Mouse (Mus musculus): ENCODE results near the gene Arhgdia.

Gene Arhgdia

GRCm38 (mm10) chr11:120581490-120582267 lies at the start of gene Arhgdia:
Gene Arhgdia, minus strand, starts transcription at chr11:120581624.
- DNase-seq (ENCODE audit: low spot score), result peak; percentile 65

DNA sequence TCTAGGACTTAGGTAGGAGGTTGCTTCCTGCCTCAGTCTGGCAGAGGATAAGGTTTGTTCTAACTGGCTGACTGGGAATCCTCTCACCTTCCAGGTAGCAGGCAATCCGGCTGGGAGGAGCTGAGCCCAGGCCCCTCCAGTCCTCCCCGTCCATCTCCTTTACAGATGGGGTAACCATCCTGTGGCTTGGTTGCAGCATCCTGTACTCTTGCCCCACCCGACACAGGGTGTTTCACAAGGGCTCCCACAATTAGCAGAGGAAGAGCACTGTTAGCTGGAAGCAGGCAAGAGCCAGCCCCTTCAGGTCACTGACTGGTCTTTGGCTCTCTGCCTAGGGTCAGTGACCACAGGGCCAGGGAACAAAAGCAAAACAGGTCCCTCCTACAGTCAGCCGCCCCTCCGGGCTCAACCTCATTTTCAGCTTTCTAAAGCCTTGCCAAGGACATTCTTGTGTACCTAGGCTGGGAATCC lies 49.0 kb upstream of the Arhgdia start:
- DNase-seq (ENCODE audit: low spot score), result no peak

DNA sequence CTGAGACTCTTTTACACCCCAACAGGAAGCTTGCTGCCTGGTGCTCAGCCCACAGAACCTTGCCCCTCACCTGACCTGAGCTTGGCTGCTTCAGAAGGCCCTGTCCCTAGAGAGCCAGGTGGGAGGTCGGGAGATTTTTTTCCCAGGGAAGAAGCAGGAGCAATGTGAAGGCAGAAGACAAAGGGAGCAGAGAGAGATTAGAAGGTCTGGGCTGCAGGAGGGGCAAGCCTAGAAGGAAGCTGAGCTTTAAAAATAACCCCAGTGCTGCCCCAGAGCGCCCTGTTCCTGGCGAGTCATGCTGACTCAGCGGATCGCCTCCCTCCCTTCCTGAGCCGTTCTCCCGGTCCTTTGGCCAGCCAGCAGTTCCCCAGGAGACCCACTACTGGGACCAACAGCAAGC lies 48.5 kb upstream of the Arhgdia start:
- DNase-seq (ENCODE audit: low spot score), result no peak

DNA sequence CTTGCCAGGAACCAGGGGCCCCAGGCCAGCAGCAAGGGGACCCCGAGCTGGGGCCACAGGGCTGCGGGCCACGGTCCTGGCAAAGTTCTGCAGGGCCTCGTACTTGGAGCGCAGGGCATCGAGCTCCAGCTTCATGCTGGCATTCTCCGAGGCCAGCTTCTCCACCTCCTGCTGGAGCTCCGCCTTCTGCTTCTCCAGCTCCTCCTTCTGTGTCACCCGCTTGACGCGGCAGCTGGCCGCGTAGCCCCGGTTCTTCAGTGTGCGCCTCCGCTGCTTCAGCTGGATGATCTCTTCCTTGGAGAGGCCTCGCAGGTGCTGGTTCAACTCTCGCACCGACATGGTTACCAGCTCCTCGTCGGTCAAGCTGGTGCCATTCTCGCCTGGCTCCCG lies 47.9 kb upstream of the Arhgdia start:
- no peak for DNase-seq (ENCODE audit: low spot score)

DNA sequence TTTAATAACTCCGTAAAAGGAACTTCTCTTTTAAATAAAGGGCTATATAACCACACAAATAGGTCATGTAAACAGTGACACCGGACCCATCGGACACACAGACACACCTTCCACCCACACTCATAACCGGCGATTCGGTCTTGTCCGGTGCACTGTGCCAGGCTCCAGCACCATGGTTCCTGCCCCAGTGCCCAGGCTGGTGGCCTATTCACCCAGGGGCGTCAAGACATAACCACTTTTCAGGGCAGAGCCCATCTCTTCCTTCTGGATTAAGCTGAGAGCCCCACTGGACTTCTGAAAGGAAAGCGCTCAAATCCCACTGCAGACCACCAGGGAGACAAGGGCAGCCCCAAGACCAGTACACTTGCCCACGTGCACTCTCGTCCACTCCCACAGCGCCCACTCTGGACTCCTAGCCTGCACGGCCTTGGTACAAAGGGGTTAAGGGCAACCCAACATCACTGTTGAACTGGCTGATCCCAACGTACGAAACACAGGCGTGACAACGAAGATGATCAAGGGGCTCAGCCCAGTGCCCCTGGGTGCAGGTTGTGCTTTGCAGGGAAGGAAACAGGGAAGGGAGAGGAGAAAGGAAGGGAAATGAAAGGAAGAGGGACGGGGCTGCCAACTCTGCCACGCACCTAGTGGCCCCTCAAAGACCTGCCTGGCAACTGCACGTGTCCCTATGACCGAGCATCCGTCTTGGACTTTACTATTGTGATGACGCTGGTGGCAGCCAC lies 47.3 kb upstream of the Arhgdia start:
- DNase-seq (ENCODE audit: low spot score), result no peak

GRCm38 (mm10) chr11:120627468-120628300 lies 46.3 kb upstream of the Arhgdia start:
- no peak for DNase-seq (ENCODE audit: low spot score)

DNA sequence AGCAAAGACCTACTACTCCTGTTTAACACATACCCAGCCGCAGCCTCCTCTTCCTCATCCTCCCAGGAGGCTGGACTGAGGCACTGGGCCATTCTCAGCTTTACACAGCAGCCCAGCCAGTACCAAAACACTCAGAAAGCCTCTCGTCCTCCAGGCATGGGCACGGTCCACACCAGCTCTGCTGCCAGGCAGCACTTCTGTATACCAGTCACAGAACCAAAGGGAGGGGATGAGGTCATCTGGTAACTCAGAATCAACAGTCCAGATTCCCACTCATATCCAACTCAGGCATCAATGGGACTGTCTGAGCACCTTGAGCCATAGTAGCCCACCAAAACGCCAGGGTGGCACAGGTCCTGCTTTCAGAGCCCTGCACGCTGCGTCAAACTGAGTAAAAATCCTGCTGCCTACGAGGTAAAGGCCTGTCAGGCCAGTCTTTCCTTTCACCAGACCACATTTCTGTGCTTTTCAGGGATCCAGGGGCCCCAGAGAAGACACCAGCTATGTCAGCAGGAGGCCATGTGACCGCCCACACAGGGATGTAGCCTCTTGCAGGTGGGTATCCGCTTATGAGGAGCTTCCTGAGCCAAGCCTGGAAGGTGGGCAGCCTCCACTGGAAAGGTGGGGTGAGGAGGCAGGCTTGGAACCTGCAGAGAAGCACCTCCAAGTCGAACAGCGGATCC lies 45.5 kb upstream of the Arhgdia start:
- no peak for DNase-seq (ENCODE audit: low spot score)

DNA sequence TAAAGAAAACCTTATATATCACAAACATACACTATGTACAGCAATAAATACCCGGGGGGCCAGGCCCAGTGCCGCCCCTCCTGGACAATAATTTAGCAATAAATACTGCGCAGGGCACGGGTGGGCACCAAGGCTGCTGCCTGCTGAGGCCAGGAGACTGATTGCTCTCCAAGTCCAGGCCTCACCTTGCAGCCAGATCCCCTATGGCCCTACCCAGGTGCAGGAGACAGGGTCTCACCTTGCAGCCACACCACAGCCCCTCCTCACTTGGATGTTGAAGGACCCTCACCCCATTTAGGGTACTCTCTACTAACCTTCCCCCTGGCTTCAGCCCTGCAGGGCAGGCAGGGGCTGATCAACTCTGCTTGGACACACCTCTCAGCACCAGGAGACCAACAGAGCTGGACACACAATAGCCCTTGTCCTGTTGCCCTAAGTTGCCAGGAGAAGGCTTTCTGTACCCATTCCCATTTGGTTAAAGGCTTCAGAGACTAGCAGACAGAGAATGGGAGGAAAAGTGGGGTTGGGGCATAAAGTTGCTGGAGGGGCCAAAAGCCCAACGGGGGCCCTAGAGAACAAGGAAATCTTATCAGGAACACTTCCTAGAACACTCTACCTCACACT lies 43.8 kb upstream of the Arhgdia start, which contains the start of gene Sirt7:
TSS of gene Sirt7 (minus strand) at position 89 of the 624 bp plus-strand sequence.
- DNase-seq (ENCODE audit: low spot score), result no peak

GRCm38 (mm10) chr11:120624680-120625111 lies 43.3 kb upstream of the Arhgdia start:
- peak; percentile 49 for DNase-seq (ENCODE audit: low spot score)

GRCm38 (mm10) chr11:120623961-120624679 lies 42.7 kb upstream of the Arhgdia start:
- DNase-seq (ENCODE audit: low spot score), result no peak

DNA sequence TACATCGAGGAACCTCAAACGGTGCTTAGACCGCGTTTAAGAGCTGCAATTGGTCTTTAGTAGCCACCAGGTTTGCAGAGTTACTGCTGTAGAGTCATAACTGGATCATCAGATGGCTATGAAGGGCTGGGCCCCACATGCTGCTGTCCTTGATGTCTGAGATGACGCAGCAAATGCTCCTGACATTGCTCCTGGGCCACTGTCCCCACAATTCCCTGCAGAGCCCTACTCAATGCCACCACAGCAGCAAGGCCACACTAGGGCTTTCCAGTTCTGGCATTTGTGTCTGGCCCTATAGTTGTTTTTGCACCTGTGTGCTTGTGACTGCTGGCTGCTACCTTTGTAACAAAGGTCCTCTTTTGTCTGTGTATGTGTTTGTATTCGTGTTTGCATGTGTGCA lies 41.4 kb upstream of the Arhgdia start:
- DNase-seq (ENCODE audit: low spot score), result no peak

GRCm38 (mm10) chr11:120620195-120620594 lies 38.8 kb upstream of the Arhgdia start:
- DNase-seq (ENCODE audit: low spot score), result no peak

DNA sequence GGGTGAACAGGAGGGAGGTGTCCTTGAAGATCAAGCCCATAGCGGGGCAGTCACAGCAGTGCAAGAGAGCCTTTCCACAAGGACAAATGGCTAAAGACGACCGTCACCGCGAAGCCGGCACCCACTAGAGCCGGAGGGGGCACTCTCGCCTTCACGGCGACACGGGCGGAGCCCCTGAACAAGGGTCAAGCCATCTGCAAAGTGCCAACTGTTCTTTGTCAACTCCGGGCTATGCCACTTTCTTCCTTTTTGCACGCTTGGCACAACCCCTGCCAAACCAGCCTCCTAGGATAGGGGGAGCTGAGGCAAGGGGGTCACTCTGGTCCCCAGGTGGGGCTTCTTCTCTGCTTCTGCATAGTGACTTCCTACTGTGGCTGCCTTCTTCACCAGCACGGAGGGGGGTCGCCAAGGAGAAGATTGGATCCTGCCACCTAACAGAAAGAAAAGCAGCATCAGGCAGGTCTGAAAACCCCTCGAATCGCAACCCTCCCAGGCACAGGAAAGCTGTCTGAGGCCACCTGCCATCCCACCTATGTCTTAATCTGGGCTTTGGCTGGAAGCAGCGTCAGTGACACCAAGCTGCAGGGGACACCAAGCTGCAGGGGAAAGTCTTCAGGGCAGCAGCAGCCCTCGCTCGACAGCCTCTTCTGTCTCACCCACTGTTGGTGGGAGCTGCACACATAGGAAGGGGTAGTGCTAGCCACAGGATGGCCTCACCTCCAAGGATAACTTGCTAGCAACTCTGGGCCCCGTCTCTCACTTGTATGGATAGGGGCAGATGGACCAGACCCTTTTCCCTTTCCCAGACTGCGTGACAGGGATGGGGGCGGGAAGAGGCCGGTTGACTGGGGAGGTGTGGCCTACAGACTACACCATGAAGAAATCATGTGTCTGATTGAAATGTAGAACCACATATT lies 37.5 kb upstream of the Arhgdia start:
- DNase-seq (ENCODE audit: low spot score), result no peak

DNA sequence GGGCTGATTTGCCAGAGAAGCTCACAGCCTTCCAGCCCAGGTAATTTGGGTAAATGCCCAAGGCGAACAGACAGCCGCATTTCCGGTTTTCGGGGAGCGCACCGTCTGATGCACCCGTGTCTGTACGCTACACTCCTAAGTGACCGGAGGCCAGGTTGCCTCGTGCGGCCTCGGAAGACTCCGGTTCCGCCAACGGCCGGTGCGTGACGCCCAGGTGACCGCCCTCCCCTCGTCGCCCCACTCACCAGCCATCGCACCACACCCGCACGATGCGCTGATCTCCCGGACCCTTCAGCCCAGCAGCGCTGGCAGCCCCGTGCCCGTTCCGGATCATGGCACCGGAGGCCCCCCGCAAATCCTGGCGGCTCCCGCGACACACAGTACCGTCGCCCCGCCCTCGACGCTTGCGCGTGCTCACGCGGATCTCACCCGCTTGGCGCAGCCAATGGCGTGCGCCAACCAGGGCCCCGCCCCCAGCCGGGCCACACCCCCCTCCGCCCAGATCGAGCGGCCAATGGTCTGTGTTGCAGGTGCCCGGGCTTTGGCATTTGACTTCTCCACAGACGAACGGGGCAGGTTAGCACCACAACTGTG lies 36.2 kb upstream of the Arhgdia start, which contains the start of gene Pcyt2:
TSS of gene Pcyt2 (minus strand) at position 418 of the 594 bp plus-strand sequence.
- DNase-seq (ENCODE audit: low spot score), result peak; percentile 69

GRCm38 (mm10) chr11:120616617-120617294 lies 35.3 kb upstream of the Arhgdia start:
- no peak for DNase-seq (ENCODE audit: low spot score)

DNA sequence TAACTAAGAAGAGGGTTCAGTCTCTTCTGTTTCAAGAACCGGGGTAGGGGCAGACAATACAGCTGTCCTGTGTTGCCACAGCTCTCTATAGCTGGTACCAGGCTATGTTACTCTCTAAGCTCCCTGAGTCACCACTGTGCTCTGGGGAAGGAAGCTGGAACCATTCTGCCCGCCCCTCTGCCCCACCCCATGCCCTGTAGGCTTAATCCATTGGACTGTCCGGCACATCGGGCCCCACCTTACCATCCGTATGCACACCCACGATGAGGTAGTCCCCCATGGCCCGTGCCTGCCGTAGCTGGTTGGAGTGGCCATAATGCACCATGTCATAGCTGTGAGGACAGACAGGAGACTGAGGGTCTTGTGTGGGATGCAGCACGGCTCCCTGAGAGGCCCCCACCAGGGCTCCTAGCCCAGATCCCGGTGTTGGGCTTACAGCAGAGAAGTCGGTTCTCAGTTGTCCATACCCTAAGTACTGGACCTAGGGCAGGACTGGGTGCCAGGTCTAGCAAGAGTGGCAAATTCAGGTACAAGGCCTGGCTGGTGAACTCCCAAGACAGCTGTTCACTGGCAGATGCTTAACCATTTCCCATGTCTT lies 34.3 kb upstream of the Arhgdia start:
- no peak for DNase-seq (ENCODE audit: low spot score)

DNA sequence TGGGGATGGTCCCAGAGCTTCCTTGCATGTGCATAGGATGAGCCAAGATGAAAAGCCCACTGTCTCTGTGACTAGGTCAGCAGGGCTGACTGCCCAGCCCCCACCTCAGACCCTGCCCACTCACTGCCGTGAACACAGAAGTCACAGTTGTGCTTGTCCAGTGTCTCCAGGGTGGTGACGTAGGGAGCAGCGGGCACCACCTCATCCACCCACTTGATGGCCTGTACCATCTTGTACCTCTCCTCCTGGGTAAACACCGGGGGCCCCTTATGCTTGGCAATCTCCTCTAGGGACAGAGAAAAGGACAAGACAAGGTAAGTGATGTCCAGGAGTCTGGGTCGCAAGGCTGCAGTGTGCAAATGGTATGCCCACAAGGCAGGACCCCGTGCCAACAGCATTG lies 33.7 kb upstream of the Arhgdia start:
- DNase-seq (ENCODE audit: low spot score), result no peak

DNA sequence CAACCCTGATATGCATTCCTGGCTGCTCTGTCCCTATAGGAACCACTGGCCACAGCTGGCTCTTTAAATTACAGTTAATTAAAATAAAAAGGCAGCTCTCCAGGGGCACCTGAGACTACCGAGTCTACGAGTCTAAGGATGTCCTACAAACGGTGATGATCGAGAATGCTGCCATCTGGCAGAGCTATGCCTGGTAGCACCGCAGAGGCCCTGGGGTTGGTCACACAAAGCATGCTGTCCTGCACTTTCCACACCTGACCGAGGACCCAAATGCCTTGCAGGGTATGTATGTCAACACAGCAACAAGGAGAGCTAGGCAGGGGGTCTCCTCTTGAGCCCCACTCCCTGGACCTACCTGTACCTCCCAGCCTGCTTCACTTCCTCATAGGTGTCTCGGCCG lies 32.6 kb upstream of the Arhgdia start:
- no peak for DNase-seq (ENCODE audit: low spot score)

All from urinary bladder, postnatal 10 days (tissue).